Mouse (Mus musculus) MEL (cell line): ENCODE measurements at regions not wholly inside any gene's neighbourhood (a gene's known extent, or its start where the extent isn't known, plus 50 kb on each side); places are given as distances from the start of the nearest gene placed in this dataset.

Experiments used
- DNase-seq: peaks from one replicate; pipeline ENCODE4 v3.0.0; 2011; ENCODE audit warnings: low read depth, low spot score
- H3K27ac ChIP-seq: 2 replicates; pipeline ENCODE4 v1.5.1; 2012; ENCODE audit warnings: low read depth, mild to moderate bottlenecking, control low read depth, low read length, moderate library complexity; ENCODE audit not compliant: control insufficient read depth
- H3K27me3 ChIP-seq, 2 experiments: fragments of 150-350 bp in 1 of 2; sonication (generic) in 1 of 2; 2 replicates each; pipeline ENCODE4 v1.6.1; 2012; ENCODE audit warnings: low read length in 2 of 2, mild to moderate bottlenecking in 2 of 2, improper control_type of control experiment in 1 of 2, moderate library complexity in 1 of 2; ENCODE audit not compliant: insufficient read depth in 2 of 2, control insufficient read depth in 1 of 2
- H3K36me3 ChIP-seq, 2 experiments: 2 replicates each; pipeline ENCODE4 v1.6.1; 2012 to 2014; ENCODE audit warnings: low read length in 2 of 2, improper control_type of control experiment in 1 of 2, inconsistent platforms in 1 of 2, mild to moderate bottlenecking in 1 of 2; ENCODE audit not compliant: insufficient read depth in 2 of 2, control insufficient read depth in 1 of 2
- H3K4me1 ChIP-seq, 2 experiments: fragments of 150-350 bp in 1 of 2; sonication (generic) in 1 of 2; 2 replicates each; pipeline ENCODE4 v1.6.1; 2012; ENCODE audit warnings: low read length in 2 of 2, improper control_type of control experiment in 1 of 2, mild to moderate bottlenecking in 1 of 2; ENCODE audit not compliant: insufficient read depth in 2 of 2, control insufficient read depth in 1 of 2
- H3K4me3 ChIP-seq, 2 experiments: fragments of 150-350 bp in 1 of 2; sonication (generic) in 1 of 2; 2 replicates each; pipeline ENCODE4 v1.5.1; 2012; ENCODE audit warnings: low read depth in 2 of 2, low read length in 2 of 2, mild to moderate bottlenecking in 2 of 2, moderate library complexity in 2 of 2, control low read depth in 1 of 2, improper control_type of control experiment in 1 of 2; ENCODE audit not compliant: control insufficient read depth in 1 of 2, insufficient read depth in 1 of 2
- H3K79me2 ChIP-seq: 2 replicates; pipeline ENCODE4 v1.6.1; 2012; ENCODE audit warnings: mild to moderate bottlenecking, low read length, moderate library complexity; ENCODE audit not compliant: control insufficient read depth, poor library complexity, insufficient read depth
- H3K9ac ChIP-seq: 2 replicates; pipeline ENCODE4 v1.6.1; 2012; ENCODE audit warnings: low read depth, mild to moderate bottlenecking, control low read depth, low read length, moderate library complexity; ENCODE audit not compliant: control insufficient read depth, poor library complexity, severe bottlenecking
- H3K9me3 ChIP-seq: fragments of 150-350 bp; sonication (generic); replicated peaks from 2 replicates; pipeline ENCODE4 v1.6.1; 2012; ENCODE audit warnings: mild to moderate bottlenecking, low read length, improper control_type of control experiment, moderate library complexity; ENCODE audit not compliant: insufficient read depth
- CHD1 ChIP-seq: IDR thresholded peaks from 2 replicates; pipeline ENCODE4 v1.6.1; 2012; ENCODE audit warnings: low read depth, mild to moderate bottlenecking, inconsistent platforms, low read length, improper control_type of control experiment
- CHD2 ChIP-seq: IDR thresholded peaks from 2 replicates; pipeline ENCODE4 v1.6.1; 2011; ENCODE audit warnings: low read length, improper control_type of control experiment
- CTCF ChIP-seq, 3 experiments: IDR thresholded peaks in 2 of 3; conservative IDR thresholded peaks in 1 of 3; 2 replicates each; pipeline ENCODE4 v1.5.1; 2011 to 2012; ENCODE audit warnings: low read length in 3 of 3, low read depth in 2 of 3, mild to moderate bottlenecking in 2 of 3, improper control_type of control experiment in 1 of 3, inconsistent platforms in 1 of 3, mixed read lengths in 1 of 3, moderate library complexity in 1 of 3; ENCODE audit not compliant: control insufficient read depth in 1 of 3, insufficient read depth in 1 of 3, poor library complexity in 1 of 3, severe bottlenecking in 1 of 3
- ELF1 ChIP-seq: IDR thresholded peaks from 2 replicates; pipeline ENCODE4 v1.6.1; 2014; ENCODE audit warnings: low read depth, mild to moderate bottlenecking, inconsistent platforms, low read length, improper control_type of control experiment, moderate library complexity
- EP300 ChIP-seq, 2 experiments: IDR thresholded peaks; 2 replicates each; pipeline ENCODE4 v1.6.1; 2011; ENCODE audit warnings: improper control_type of control experiment in 2 of 2, low read length in 2 of 2, low read depth in 1 of 2, mild to moderate bottlenecking in 1 of 2
- ETS1 ChIP-seq: IDR thresholded peaks from 2 replicates; pipeline ENCODE4 v1.6.1; 2012; ENCODE audit warnings: low read depth, mild to moderate bottlenecking, inconsistent platforms, low read length, improper control_type of control experiment, moderate library complexity
- GABPA ChIP-seq: IDR thresholded peaks from 2 replicates; pipeline ENCODE4 v1.6.1; 2012; ENCODE audit warnings: low read depth, mild to moderate bottlenecking, inconsistent platforms, low read length, improper control_type of control experiment, moderate library complexity
- GATA1 ChIP-seq: IDR thresholded peaks from 2 replicates; pipeline ENCODE4 v1.6.1; 2011; ENCODE audit warnings: low read depth, low read length, improper control_type of control experiment
- HCFC1 ChIP-seq: IDR thresholded peaks from 2 replicates; pipeline ENCODE4 v1.6.1; 2012; ENCODE audit warnings: low read depth, mild to moderate bottlenecking, inconsistent platforms, low read length, improper control_type of control experiment, moderate library complexity
- JUND ChIP-seq: IDR thresholded peaks from 2 replicates; pipeline ENCODE4 v1.6.1; 2011; ENCODE audit warnings: low read depth, mild to moderate bottlenecking, improper control_type of control experiment, low read length
- KAT2A ChIP-seq: conservative IDR thresholded peaks from 2 replicates; pipeline ENCODE4 v1.6.1; 2012; ENCODE audit warnings: low read depth, low read length, improper control_type of control experiment, inconsistent platforms
- MAX ChIP-seq: IDR thresholded peaks from 2 replicates; pipeline ENCODE4 v1.6.1; 2011; ENCODE audit warnings: low read length, improper control_type of control experiment
- MAZ ChIP-seq: IDR thresholded peaks from 2 replicates; pipeline ENCODE4 v1.6.1; 2012; ENCODE audit warnings: low read depth, mild to moderate bottlenecking, inconsistent platforms, low read length, improper control_type of control experiment
- MEF2A ChIP-seq: IDR thresholded peaks from 2 replicates; pipeline ENCODE4 v1.6.1; 2014; ENCODE audit warnings: low read depth, mild to moderate bottlenecking, inconsistent platforms, low read length, improper control_type of control experiment; ENCODE audit not compliant: poor library complexity, insufficient replicate concordance, severe bottlenecking; ENCODE audit errors: extremely low read depth
- MXI1 ChIP-seq: IDR thresholded peaks from 2 replicates; pipeline ENCODE4 v1.6.1; 2011; ENCODE audit warnings: mild to moderate bottlenecking, low read depth, low read length, improper control_type of control experiment
- MYB ChIP-seq: IDR thresholded peaks from 2 replicates; pipeline ENCODE4 v1.6.1; 2011; ENCODE audit warnings: mild to moderate bottlenecking, low read depth, low read length, improper control_type of control experiment
- MYC ChIP-seq: IDR thresholded peaks from 2 replicates; pipeline ENCODE4 v1.6.1; 2011; ENCODE audit warnings: low read depth, mild to moderate bottlenecking, low read length, improper control_type of control experiment, moderate library complexity
- NRF1 ChIP-seq: IDR thresholded peaks from 2 replicates; pipeline ENCODE4 v1.6.1; 2014; ENCODE audit warnings: low read depth, mild to moderate bottlenecking, inconsistent platforms, low read length, improper control_type of control experiment, moderate library complexity; ENCODE audit not compliant: poor library complexity, insufficient read depth, severe bottlenecking
- POLR2AphosphoS5 ChIP-seq: IDR thresholded peaks from 2 replicates; pipeline ENCODE4 v1.6.1; 2012; ENCODE audit warnings: low read depth, borderline replicate concordance, mild to moderate bottlenecking, inconsistent platforms, low read length, moderate library complexity, mixed read lengths
- RAD21 ChIP-seq: IDR thresholded peaks from 2 replicates; pipeline ENCODE4 v1.6.1; 2011; ENCODE audit warnings: mild to moderate bottlenecking, low read depth, low read length, improper control_type of control experiment
- SIN3A ChIP-seq: IDR thresholded peaks from 2 replicates; pipeline ENCODE4 v1.6.1; 2012; ENCODE audit warnings: low read length, improper control_type of control experiment, inconsistent platforms
- SMC3 ChIP-seq: IDR thresholded peaks from 2 replicates; pipeline ENCODE4 v1.6.1; 2011; ENCODE audit warnings: low read depth, low read length, improper control_type of control experiment
- TBP ChIP-seq: IDR thresholded peaks from 2 replicates; pipeline ENCODE4 v1.8.0; 2011; ENCODE audit warnings: low read depth, low read length, improper control_type of control experiment
- UBTF ChIP-seq: IDR thresholded peaks from 2 replicates; pipeline ENCODE4 v1.6.1; 2012; ENCODE audit warnings: low read depth, mild to moderate bottlenecking, inconsistent platforms, low read length, improper control_type of control experiment, moderate library complexity, borderline replicate concordance; ENCODE audit not compliant: insufficient read depth
- USF2 ChIP-seq, 2 experiments: IDR thresholded peaks; 2 replicates each; pipeline ENCODE4 v1.6.1; 2011 to 2012; ENCODE audit warnings: improper control_type of control experiment in 2 of 2, low read length in 2 of 2, borderline replicate concordance in 1 of 2, inconsistent platforms in 1 of 2, low read depth in 1 of 2, mild to moderate bottlenecking in 1 of 2; ENCODE audit not compliant: insufficient read depth in 1 of 2
- ZC3H11A ChIP-seq: IDR thresholded peaks from 2 replicates; pipeline ENCODE4 v1.6.1; 2012; ENCODE audit warnings: low read depth, mild to moderate bottlenecking, inconsistent platforms, low read length, improper control_type of control experiment
- ZMIZ1 ChIP-seq: IDR thresholded peaks from 2 replicates; pipeline ENCODE4 v1.6.1; 2012; ENCODE audit warnings: low read depth, mild to moderate bottlenecking, inconsistent platforms, low read length, improper control_type of control experiment, moderate library complexity
- ZNF384 ChIP-seq: IDR thresholded peaks from 2 replicates; pipeline ENCODE4 v1.6.1; 2012; ENCODE audit warnings: low read depth, mild to moderate bottlenecking, inconsistent platforms, low read length, improper control_type of control experiment

GRCm38 (mm10) chr9:12879753-12880490 is 365.7 kb downstream of the Jrkl start:
- H3K79me2 ChIP-seq = no peaks in the 10 kb centered on the region
- no peaks in the 10 kb centered on the region for H3K36me3 ChIP-seq
- no peak overlapping the region for H3K9ac ChIP-seq
- H3K9me3 ChIP-seq = no peaks in the 10 kb centered on the region
- H3K4me3 ChIP-seq = no peak overlapping the region
- no peak for DNase-seq
- H3K4me1 ChIP-seq = no peaks in the 10 kb centered on the region
- H3K27ac ChIP-seq = no peak overlapping the region
- no peak for TF ChIP-seq RAD21
- TF ChIP-seq HCFC1 = no peak
- TF ChIP-seq CHD2 = no peak
- TF ChIP-seq MYC = no peak
- TF ChIP-seq ZNF384 = peak; percentile 65
- no peaks in the 10 kb centered on the region for H3K27me3 ChIP-seq

- Histone ChIP-seq H3K27me3 (no peaks in the 10 kb centered on the region), H3K79me2 (no peaks in the 10 kb centered on the region), H3K36me3 (no peaks in the 10 kb centered on the region), H3K4me1 (no peaks in the 10 kb centered on the region), H3K27ac (no peak overlapping the region), H3K4me3 (no peak overlapping the region), H3K9me3 (no peaks in the 10 kb centered on the region), H3K9ac (no peak overlapping the region)
- peak; percentile 27 for DNase-seq
- no peak for TF ChIP-seq MAZ
- TF ChIP-seq ZC3H11A = peak; percentile 42
- no peak for TF ChIP-seq TBP
- TF ChIP-seq CTCF (IDR thresholded peaks at IDR 0.05 in 2 of 3, conservative IDR thresholded peaks at IDR 0.05 in 1 of 3; ENCODE audit: control insufficient read depth in 1 of 3, insufficient read depth in 1 of 3, low read depth in 2 of 3, low read length in 3 of 3, poor library complexity in 1 of 3, severe bottlenecking in 1 of 3) = peak in 1 of 3 experiments; percentile 50; a peak in 2 of 6 replicates
- TF ChIP-seq MYB = no peak
- no peak for TF ChIP-seq EP300 (IDR thresholded peaks at IDR 0.05; ENCODE audit: low read depth in 1 of 2, low read length in 2 of 2)
- peak; percentile 72 for TF ChIP-seq RAD21
- no peak for TF ChIP-seq GABPA
- TF ChIP-seq MYC = no peak
- TF ChIP-seq CHD1 = no peak
- TF ChIP-seq USF2 (IDR thresholded peaks at IDR 0.05; ENCODE audit: borderline replicate concordance in 1 of 2, insufficient read depth in 1 of 2, low read depth in 1 of 2, low read length in 2 of 2) = no peak
- TF ChIP-seq ZNF384 = no peak
- TF ChIP-seq CHD2 = no peak
- TF ChIP-seq JUND = no peak
- no peak for TF ChIP-seq ZMIZ1
- TF ChIP-seq HCFC1 = no peak
- TF ChIP-seq NRF1 = no peak
- no peak for TF ChIP-seq ETS1
- TF ChIP-seq POLR2AphosphoS5 = no peak
- TF ChIP-seq MXI1 = no peak
- no peak for TF ChIP-seq MEF2A
- no peak for TF ChIP-seq UBTF
- TF ChIP-seq SIN3A = no peak
- no peak for TF ChIP-seq GATA1
- no peak for TF ChIP-seq KAT2A
- TF ChIP-seq SMC3 = peak; percentile 69
- TF ChIP-seq MAX = no peak
- no peak for TF ChIP-seq ELF1
Measured at GRCm38 (mm10) chr9:12876496-12876895, 369.1 kb downstream of the Jrkl start.
